Mouse (Mus musculus): ENCODE data around the gene Vmn2r57.
A peak's percentile ranks its signal among the peaks of the same experiment; 100 is the strongest.
"Not testable (repeated sequence)": the region's sequence is repeated elsewhere in the genome, so short reads cannot be mapped to it uniquely, and the experiment has no call there.

The Vmn2r57 gene

DNA sequence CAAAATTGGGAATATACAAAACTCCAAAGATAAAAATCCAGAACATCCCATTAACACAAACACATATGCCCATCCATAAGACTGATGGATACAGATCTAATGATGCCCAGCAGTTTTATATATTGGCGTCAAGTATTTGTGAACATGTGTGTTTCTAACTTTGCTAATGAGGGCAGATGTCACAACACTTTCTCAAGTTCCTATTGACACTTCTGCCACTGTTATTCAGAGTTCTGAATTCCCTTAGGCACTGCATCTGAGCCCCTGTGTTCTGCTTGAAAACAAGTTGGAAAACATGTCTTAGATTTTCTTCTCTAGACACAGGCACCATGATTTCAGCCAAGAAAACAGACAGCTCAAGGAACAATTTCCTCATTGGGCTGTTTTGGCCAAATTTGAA lies at the start of gene Vmn2r57:
Gene Vmn2r57 (minus strand): TSS at position 101 of the 400 bp plus-strand sequence.
- not testable (repeated sequence) for DNase-seq (ENCODE audit: low spot score in 2 of 2)

DNA sequence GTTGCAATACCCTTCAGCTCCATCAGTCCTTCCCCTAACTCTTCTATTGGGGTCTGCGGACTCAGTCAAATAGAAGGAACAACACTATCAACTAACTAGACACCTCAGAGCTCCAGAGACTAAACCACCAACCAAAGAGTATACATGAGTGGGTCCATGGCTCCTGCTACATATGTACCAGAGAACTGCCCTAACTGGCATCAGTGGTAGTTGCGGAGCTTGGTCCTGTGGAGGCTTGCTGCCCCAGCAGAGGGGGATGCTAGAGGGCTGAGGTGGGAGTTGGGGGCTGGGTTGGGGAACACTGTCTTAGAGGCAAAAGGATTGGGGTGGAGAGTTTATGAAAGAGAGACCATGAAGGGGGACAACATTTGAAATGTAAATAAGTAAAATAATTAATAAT lies 49.4 kb upstream of the Vmn2r57 start:
- DNase-seq (ENCODE audit: low spot score in 2 of 2) = no peak

DNA sequence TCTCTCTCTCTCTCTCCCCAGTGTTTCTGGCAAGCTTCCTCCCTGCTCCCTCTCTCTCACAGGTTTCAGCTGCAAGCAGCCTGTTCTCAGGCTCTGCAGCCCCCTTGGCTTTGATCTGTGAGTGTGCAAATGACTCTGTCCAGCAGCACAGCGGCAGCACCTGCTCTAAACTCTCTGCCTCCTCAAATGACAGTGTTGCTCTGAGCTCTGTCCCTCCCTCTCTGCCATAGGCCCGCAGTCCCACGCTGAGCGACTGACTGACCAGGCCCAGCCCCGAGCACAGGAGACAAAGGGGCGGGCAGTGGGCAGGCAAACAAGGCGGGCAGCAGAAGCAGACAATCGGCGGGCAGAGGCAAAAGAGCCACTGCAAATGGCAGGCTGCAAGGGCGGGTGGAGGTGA lies 3.4 kb upstream of the Vmn2r57 start:
- DNase-seq (ENCODE audit: low spot score in 2 of 2) = no peak

DNA sequence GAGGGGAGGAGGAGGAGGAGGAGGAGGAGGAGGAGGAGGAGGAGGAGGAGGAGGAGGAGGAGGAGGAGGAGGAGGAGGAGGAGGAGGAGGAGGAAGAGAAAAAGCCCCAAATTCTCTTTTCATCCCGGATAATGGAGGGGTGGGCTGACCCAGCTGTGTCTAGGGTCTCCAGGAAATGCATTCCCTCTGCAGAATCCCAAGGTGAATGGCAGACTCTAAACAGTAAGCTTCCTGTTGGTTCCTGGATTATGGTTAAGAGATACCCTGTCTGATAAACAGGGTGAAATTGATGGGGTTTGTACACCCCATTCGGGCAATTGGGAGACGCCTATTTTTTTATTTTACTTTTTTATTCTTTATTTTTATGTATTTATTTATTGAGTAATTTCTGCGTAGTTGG lies 54.4 kb downstream of the Vmn2r57 start:
- no peak for DNase-seq (ENCODE audit: low spot score in 2 of 2)

DNA sequence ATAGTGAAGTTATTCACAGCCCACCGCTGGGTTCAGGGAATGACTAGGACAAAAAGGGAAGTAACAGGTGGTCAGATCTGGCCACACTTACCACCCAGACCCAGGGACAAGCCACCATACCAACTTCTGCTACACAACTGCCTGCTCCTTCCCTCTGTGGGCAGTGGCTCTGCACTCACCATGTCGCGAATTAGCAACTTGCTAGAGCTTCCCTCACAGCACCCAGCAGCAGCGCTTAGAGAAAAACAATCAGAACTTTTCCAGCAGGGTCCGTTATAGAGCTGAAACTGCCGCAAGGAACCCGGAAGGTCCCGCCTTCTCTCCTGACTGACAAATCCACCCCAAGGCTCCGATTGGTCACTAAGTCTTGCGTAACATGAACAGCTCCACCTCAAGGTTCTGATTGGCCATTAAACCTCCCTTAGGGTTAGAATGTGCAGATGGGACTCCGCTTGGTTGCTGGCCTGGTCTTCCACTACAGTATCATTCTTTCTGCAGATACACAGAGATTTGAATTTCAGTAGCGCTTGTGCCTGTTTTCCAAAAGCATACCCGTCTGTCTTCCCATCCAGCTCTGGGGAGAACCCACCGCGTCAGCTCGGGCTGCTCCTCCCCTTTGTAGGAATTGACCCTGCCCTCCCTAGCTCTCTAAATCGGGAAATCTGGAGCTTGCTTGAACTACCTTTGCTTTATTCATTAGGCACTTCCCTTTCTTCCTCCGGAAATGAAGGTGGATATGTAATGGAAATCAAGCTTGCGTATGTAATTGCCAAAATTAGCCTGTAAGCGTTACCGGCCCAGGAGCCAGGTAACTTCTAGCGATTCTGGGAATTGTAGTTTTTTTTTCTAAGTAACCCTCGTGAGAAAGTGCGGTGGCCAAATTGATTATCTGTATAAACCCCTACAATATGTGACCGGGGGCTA lies 55.2 kb downstream of the Vmn2r57 start, which contains the start of gene AI987944:
Gene AI987944 (minus strand): TSS at position 332 of the 924 bp plus-strand sequence.
- DNase-seq (ENCODE audit: low spot score in 2 of 2) = peak; percentile 67 to 87
